Mouse (Mus musculus): ENCODE data around the gene Sesn2. TPM values are rescaled to one million over a fixed set of nuclear protein-coding genes. Genes with fewer than 3 reads are reported as not detected.

Sesn2 gene
- polyA plus RNA-seq, 1 experiment from 2014 or later, result 14.7 TPM

DNA sequence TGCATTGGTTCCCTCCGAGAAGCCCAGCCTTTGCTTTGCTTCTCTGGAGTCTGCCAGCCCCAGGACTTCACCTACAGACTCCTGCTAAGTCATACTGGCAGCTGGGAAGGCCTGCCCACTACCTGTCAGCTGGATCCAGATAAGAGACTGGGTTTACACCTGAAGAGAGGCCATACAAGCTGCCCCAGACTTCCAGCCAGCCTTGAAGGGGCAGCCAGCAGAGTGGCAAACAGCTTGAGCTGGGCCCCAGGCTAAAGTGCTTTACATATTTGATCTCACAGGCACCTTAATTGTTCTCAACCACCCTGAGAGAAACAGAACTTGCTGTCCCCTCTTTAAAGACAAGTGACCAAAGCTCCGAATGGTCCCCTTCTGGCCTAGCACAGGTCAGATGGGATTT lies 3.1 kb downstream of the Sesn2 start:
- H3K9me3 ChIP-seq (replicated peaks), result no peaks in the 10 kb centered on the region
- WGBS, result 27% methylated on average over 2 of the region's 2 CpGs
- H3K4me1 ChIP-seq, result peaks cover 41% of the 10 kb centered on the region
- no peak for DNase-seq (ENCODE audit: low spot score)
- no peaks in the 10 kb centered on the region for H3K36me3 ChIP-seq
- H3K27ac ChIP-seq (replicated peaks), result no peak overlapping the region; the same call in 1 of the 2 replicates
- no peak overlapping the region for H3K4me3 ChIP-seq
- H3K27me3 ChIP-seq (ENCODE audit: low read depth, poor library complexity, severe bottlenecking), result peaks cover 8% of the 10 kb centered on the region

DNA sequence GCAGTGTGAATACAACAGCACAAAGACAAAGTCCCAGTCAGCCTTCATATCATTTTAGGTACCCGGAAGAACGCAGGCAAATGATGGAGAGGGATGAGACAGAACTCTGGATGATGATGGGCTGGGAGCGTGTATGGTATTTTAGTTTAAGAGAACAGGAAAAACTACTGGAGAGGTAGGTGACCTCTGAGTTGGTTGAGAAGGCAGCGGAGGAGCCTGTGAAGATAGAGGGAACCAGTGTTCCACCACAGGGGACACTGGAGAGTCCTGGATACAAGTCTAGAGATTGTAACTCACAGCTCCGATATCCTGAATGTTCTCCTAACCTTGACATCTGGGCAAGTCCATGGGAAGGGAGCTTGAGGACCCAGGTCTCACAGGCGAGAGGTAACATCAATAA lies 4.1 kb downstream of the Sesn2 start:
- WGBS, result 80% methylated on average over 6 of the region's 6 CpGs

GRCm38 (mm10) chr4:132505800-132506199 lies 4.5 kb downstream of the Sesn2 start:
- Histone ChIP-seq H3K4me3 (no peak overlapping the region), H3K4me1 (peaks cover 41% of the 10 kb centered on the region), H3K36me3 (no peaks in the 10 kb centered on the region), H3K9me3 (replicated peaks) (no peaks in the 10 kb centered on the region), H3K27me3 (ENCODE audit: low read depth, poor library complexity, severe bottlenecking) (no peaks in the 10 kb centered on the region; the same call in 1 of the 2 replicates), H3K27ac (replicated peaks) (no peak overlapping the region)
- DNase-seq (ENCODE audit: low spot score), result no peak
- WGBS, result 28% methylated on average over 10 of the region's 10 CpGs

More for the DNA sequence above, 4.1 kb downstream of the Sesn2 start:
- peaks cover 41% of the 10 kb centered on the region for H3K4me1 ChIP-seq
- no peak overlapping the region for H3K27ac ChIP-seq (replicated peaks)
- H3K27me3 ChIP-seq (ENCODE audit: low read depth, poor library complexity, severe bottlenecking), result peaks cover 4% of the 10 kb centered on the region
- no peaks in the 10 kb centered on the region for H3K9me3 ChIP-seq (replicated peaks)
- no peak for DNase-seq (ENCODE audit: low spot score)
- no peaks in the 10 kb centered on the region for H3K36me3 ChIP-seq
- no peak overlapping the region for H3K4me3 ChIP-seq

GRCm38 (mm10) chr4:132505034-132505738 lies 5.1 kb downstream of the Sesn2 start:
- no peak for DNase-seq (ENCODE audit: low spot score)
- H3K27ac ChIP-seq (replicated peaks), result no peak overlapping the region
- peaks cover 36% of the 10 kb centered on the region for H3K4me1 ChIP-seq
- H3K36me3 ChIP-seq, result no peaks in the 10 kb centered on the region
- no peaks in the 10 kb centered on the region for H3K9me3 ChIP-seq (replicated peaks)
- no peaks in the 10 kb centered on the region; the same call in 1 of the 2 replicates for H3K27me3 ChIP-seq (ENCODE audit: low read depth, poor library complexity, severe bottlenecking)
- no peak overlapping the region for H3K4me3 ChIP-seq
- 61% methylated on average over 6 of the region's 6 CpGs for WGBS

DNA sequence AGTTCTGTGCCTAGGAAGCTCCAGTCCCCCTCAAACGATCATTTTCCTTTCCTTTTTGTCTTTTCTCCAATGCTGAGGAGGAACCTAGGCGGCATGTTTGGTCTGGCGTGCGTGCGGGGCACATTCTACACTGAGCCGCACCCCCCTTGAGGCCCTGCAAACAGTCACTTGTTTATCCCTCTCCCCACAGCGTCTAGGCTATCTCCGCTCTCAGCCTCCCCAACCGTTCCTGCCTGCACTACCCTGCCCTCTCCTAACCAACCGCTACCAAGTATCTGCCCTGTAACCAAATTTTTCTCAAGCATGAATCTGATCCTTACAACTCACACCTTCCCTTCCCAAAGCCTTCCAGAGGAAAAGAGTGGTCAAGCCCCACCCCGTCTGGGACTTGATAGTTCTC lies 7.0 kb downstream of the Sesn2 start:
- 85% methylated on average over 11 of the region's 11 CpGs for WGBS
- Histone ChIP-seq H3K9me3 (replicated peaks) (no peaks in the 10 kb centered on the region), H3K27me3 (ENCODE audit: low read depth, poor library complexity, severe bottlenecking) (no peaks in the 10 kb centered on the region; the same call in 1 of the 2 replicates), H3K4me3 (no peak overlapping the region), H3K4me1 (peaks cover 23% of the 10 kb centered on the region), H3K27ac (replicated peaks) (no peak overlapping the region), H3K36me3 (peaks cover 13% of the 10 kb centered on the region)
- no peak for DNase-seq (ENCODE audit: low spot score)

DNA sequence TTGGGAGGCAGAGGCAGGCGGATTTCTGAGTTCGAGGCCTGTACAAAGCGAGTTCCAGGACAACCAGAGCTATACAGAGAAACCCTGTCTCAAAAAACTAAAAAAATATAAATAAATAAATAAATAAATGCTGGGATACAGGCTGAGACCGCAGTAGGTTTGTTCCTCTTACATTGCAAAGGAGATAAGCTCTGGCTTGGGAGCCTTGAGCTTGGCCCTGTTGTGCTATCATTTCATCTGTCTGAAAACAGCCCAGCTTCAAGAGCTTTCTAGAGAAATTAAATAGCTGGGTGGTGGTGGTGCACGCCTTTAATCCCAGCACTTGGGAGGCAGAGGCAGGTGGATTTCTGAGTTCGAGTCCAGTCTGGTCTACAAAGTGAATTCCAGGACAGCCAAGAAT lies 8.7 kb downstream of the Sesn2 start:
- H3K36me3 ChIP-seq, result peaks cover 28% of the 10 kb centered on the region
- WGBS, result 97% methylated on average over 6 of the region's 6 CpGs
- no peak overlapping the region for H3K4me3 ChIP-seq
- no peak for DNase-seq (ENCODE audit: low spot score)
- peaks cover 14% of the 10 kb centered on the region for H3K4me1 ChIP-seq
- no peak overlapping the region for H3K27ac ChIP-seq (replicated peaks)
- H3K27me3 ChIP-seq (ENCODE audit: low read depth, poor library complexity, severe bottlenecking), result no peaks in the 10 kb centered on the region
- H3K9me3 ChIP-seq (replicated peaks), result no peaks in the 10 kb centered on the region

- Histone ChIP-seq H3K36me3 (peaks cover 71% of the 10 kb centered on the region), H3K4me1 (no peaks in the 10 kb centered on the region), H3K27me3 (ENCODE audit: low read depth, poor library complexity, severe bottlenecking) (no peaks in the 10 kb centered on the region), H3K27ac (replicated peaks) (no peak overlapping the region), H3K4me3 (no peak overlapping the region), H3K9me3 (replicated peaks) (no peaks in the 10 kb centered on the region)
- DNase-seq (ENCODE audit: low spot score), result no peak
- WGBS, result 94% methylated on average over 20 of the region's 20 CpGs
Observed at GRCm38 (mm10) chr4:132494271-132494918, 15.9 kb downstream of the Sesn2 start.

DNA sequence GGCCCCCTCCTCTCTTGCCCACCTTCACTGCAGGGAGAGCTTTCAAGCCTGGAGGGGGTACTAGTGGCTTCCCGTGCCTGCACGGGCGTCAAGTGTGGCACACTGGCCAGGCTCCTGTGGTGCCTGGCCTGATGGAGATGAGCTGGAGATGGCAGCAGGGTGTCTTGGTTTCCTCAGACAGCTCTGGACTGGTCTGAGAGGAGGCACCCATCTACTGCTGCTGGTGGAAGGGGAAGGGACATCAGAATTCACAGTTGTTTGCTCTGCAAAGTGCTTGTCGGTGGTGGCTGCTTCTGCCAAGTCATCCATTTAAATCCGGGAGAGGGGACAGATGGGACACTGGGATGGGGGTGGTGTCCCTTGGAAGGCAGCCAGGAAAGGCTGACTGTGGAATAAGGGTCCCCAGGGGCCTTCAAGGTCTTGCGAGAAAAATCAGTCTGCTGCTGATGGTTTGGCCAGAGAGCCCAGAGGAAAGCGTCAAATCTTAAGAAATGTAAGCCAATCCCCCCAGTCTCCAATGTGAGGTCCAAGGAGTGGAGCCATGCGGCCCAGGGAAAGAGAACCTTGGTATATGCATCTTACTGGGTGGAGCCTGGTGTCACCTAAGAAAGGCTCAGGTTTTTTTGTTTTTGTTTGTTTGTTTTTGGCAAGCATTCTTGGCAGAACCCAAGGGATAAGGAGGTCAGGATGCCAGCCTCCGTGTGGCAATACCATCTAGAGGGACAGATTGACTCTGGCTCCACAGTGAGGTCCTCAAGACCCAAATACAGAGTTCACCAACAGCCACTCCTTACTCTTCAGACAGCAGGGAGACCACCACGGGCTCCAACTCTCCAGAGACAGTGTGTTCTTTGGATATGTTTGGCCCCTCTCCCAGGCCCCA lies 17.9 kb downstream of the Sesn2 start:
- Histone ChIP-seq H3K4me3 (no peak overlapping the region), H3K27ac (replicated peaks) (no peak overlapping the region), H3K4me1 (no peaks in the 10 kb centered on the region), H3K36me3 (peaks cover 54% of the 10 kb centered on the region), H3K9me3 (replicated peaks) (no peaks in the 10 kb centered on the region), H3K27me3 (ENCODE audit: low read depth, poor library complexity, severe bottlenecking) (no peaks in the 10 kb centered on the region)
- 82% methylated on average over 10 of the region's 10 CpGs for WGBS
- DNase-seq (ENCODE audit: low spot score), result no peak

GRCm38 (mm10) chr4:132491748-132492147 lies 18.6 kb downstream of the Sesn2 start:
- Histone ChIP-seq H3K27ac (replicated peaks) (no peak overlapping the region), H3K4me3 (no peak overlapping the region), H3K9me3 (replicated peaks) (no peaks in the 10 kb centered on the region), H3K27me3 (ENCODE audit: low read depth, poor library complexity, severe bottlenecking) (no peaks in the 10 kb centered on the region), H3K36me3 (peaks cover 47% of the 10 kb centered on the region), H3K4me1 (no peaks in the 10 kb centered on the region)
- 93% methylated on average over 6 of the region's 6 CpGs for WGBS
- DNase-seq (ENCODE audit: low spot score), result no peak

DNA sequence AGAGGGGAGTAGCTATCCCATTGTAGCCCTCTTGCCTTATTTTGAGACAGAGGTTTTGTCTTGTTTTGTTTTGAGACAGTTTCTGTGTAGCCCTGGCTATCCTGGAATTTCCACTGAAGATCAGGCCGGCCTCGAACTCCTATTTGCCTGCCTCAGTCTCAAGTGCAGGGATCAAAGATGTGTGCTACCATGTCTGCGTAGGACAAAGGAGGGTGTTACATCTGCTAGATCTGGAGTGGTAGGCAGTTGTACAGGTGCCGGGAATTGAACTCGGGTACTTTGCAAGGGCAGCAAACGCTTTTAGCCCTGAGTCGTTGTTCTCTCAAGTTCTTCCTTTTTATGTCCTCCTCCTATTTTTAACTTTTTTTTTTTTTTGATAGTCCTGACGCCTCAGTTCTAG lies 19.2 kb downstream of the Sesn2 start:
- Histone ChIP-seq H3K9me3 (replicated peaks) (no peaks in the 10 kb centered on the region), H3K36me3 (peaks cover 40% of the 10 kb centered on the region), H3K4me3 (no peak overlapping the region), H3K27me3 (ENCODE audit: low read depth, poor library complexity, severe bottlenecking) (no peaks in the 10 kb centered on the region), H3K4me1 (peaks cover 4% of the 10 kb centered on the region; the same call in 1 of the 2 replicates), H3K27ac (replicated peaks) (no peak overlapping the region)
- no peak for DNase-seq (ENCODE audit: low spot score)
- 91% methylated on average over 8 of the region's 8 CpGs for WGBS

- DNase-seq (ENCODE audit: low spot score), result no peak
- H3K9me3 ChIP-seq (replicated peaks), result no peaks in the 10 kb centered on the region
- H3K4me3 ChIP-seq, result no peak overlapping the region
- no peak overlapping the region for H3K27ac ChIP-seq (replicated peaks)
- H3K27me3 ChIP-seq (ENCODE audit: low read depth, poor library complexity, severe bottlenecking), result no peaks in the 10 kb centered on the region
- 91% methylated on average over 15 of the region's 15 CpGs for whole genome bisulfite sequencing
- H3K36me3 ChIP-seq, result peaks cover 34% of the 10 kb centered on the region
- peaks cover 4% of the 10 kb centered on the region; the same call in 1 of the 2 replicates for H3K4me1 ChIP-seq
Observed at GRCm38 (mm10) chr4:132490273-132491010, 19.9 kb downstream of the Sesn2 start.

DNA sequence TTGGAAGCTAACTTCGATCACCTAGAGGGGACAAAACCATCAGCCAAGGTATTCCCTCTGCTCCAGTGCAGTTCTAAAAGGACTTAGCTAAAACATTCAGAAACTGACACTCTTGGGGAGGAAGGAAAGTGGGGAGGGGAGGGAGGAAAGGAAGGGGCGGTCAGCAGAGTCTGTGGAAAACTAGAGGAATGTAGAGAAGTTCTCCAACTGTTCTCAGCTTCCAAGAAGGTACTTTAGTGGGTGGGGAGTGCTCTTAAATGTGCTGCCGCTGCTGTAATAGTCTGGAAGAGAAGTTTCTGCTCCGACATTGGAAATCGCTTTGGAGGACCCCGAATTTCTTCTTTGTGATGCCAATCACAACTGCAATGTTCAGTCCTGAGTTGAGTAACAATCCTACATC lies 21.3 kb downstream of the Sesn2 start:
- no peaks in the 10 kb centered on the region for H3K9me3 ChIP-seq (replicated peaks)
- H3K27me3 ChIP-seq (ENCODE audit: low read depth, poor library complexity, severe bottlenecking), result no peaks in the 10 kb centered on the region
- no peak overlapping the region for H3K4me3 ChIP-seq
- 88% methylated on average over 6 of the region's 6 CpGs for WGBS
- H3K27ac ChIP-seq (replicated peaks), result no peak overlapping the region
- peaks cover 4% of the 10 kb centered on the region; the same call in 1 of the 2 replicates for H3K4me1 ChIP-seq
- peaks cover 21% of the 10 kb centered on the region for H3K36me3 ChIP-seq
- DNase-seq (ENCODE audit: low spot score), result no peak

Data from midbrain, embryonic 10.5 days (tissue).